Mouse (Mus musculus) limb, embryonic 10.5 days (tissue): ENCODE measurements at regions not wholly inside any gene's neighbourhood (a gene's known extent, or its start where the extent isn't known, plus 50 kb on each side); places are given as distances from the start of the nearest gene placed in this dataset.

Experiments
- DNase-seq: peaks from one replicate; pipeline ENCODE4 v3.0.0-alpha.2; 2017; ENCODE audit warnings: low spot score
- H3K27ac ChIP-seq: fragments of 300-500 bp; sonication (generic); 2 replicates; pipeline ENCODE4 v1.5.1; 2016; ENCODE audit warnings: mild to moderate bottlenecking
- H3K27me3 ChIP-seq: fragments of 300-500 bp; sonication (generic); 2 replicates; pipeline ENCODE4 v1.6.1; 2016; ENCODE audit warnings: low read depth, mild to moderate bottlenecking; ENCODE audit not compliant: poor library complexity, severe bottlenecking
- H3K36me3 ChIP-seq: fragments of 300-500 bp; sonication (generic); 2 replicates; pipeline ENCODE4 v1.6.1; 2016; ENCODE audit warnings: mild to moderate bottlenecking, moderate library complexity
- H3K4me1 ChIP-seq: fragments of 300-500 bp; sonication (generic); 2 replicates; pipeline ENCODE4 v1.6.1; 2016
- H3K4me3 ChIP-seq: fragments of 300-500 bp; sonication (generic); 2 replicates; pipeline ENCODE4 v1.5.1; 2016; ENCODE audit warnings: mild to moderate bottlenecking, moderate library complexity
- H3K9me3 ChIP-seq: fragments of 300-500 bp; sonication (generic); replicated peaks from 2 replicates; pipeline ENCODE4 v1.6.1; 2016; ENCODE audit warnings: mild to moderate bottlenecking
- WGBS: fragments of 180-500 bp; shearing (Covaris S2); methylation state at CpG from one replicate; pipeline ENCODE4 v1.1.7; 2016; 5-methylcytosine and 5-hydroxymethylcytosine counted together

DNA sequence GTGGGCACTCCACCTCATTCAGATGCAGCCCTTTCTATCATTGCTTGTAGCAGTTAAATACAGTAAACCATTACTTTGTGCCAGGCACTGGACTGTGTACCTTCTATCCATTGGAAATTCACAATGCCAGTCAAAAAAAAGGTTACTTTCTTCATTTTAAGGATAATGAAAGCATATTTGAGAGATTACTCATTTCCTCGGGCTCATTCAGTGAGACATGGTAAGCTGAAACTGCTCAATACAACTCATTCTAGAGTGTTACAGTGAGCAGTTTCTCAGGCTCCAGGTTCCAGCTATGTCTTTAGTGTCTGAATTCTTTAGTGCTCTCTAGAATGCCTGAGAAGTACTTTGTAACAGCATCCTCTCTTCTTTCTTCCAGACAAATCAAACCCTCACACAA is 249.7 kb upstream of the Gm10192 start:
- Histone ChIP-seq H3K27me3 (no peaks in the 10 kb centered on the region), H3K4me1 (no peaks in the 10 kb centered on the region), H3K36me3 (no peaks in the 10 kb centered on the region), H3K27ac (no peak overlapping the region), H3K4me3 (no peak overlapping the region), H3K9me3 (no peaks in the 10 kb centered on the region)
- 77% methylated on average over 1 of the region's 1 CpGs for WGBS
- DNase-seq: no peak

- no peak for DNase-seq
- Histone ChIP-seq H3K27ac (no peak overlapping the region), H3K36me3 (no peaks in the 10 kb centered on the region), H3K4me1 (no peaks in the 10 kb centered on the region), H3K27me3 (no peaks in the 10 kb centered on the region), H3K4me3 (no peak overlapping the region), H3K9me3 (no peaks in the 10 kb centered on the region)
- 75% methylated on average over 1 of the region's 1 CpGs for WGBS
Observed at GRCm38 (mm10) chr4:97432094-97432493, 249.1 kb upstream of the Gm10192 start.

DNA sequence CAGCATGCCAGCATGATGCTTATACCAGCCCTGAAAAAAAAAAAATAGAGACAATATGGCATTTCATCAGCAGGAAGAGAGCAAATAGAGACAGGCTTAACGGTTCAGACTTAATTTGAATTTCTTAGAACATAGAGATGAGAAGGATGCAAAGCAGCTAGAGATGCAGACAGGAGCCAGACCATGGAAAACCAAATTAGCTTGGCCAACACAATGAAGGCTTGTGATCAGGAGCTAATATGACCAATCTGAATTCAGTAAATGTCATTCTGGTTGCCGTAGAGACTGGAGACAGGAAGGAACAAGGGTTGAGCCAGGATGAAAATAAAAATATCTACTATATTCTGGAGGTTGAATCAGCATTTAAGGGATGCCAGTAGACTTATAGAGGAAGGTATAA is 248.3 kb upstream of the Gm10192 start:
- no peak for DNase-seq
- 86% methylated on average over 2 of the region's 2 CpGs for WGBS

GRCm38 (mm10) chr4:97419845-97420244 is 236.9 kb upstream of the Gm10192 start:
- no peak for DNase-seq
- Histone ChIP-seq H3K9me3 (no peaks in the 10 kb centered on the region), H3K4me1 (no peaks in the 10 kb centered on the region), H3K27me3 (no peaks in the 10 kb centered on the region), H3K4me3 (no peak overlapping the region), H3K27ac (no peak overlapping the region), H3K36me3 (no peaks in the 10 kb centered on the region)
- 92% methylated on average over 1 of the region's 1 CpGs for WGBS

More for the DNA sequence above, 248.3 kb upstream of the Gm10192 start:
- H3K9me3 ChIP-seq: no peaks in the 10 kb centered on the region
- H3K36me3 ChIP-seq: no peaks in the 10 kb centered on the region
- no peaks in the 10 kb centered on the region for H3K27me3 ChIP-seq
- no peaks in the 10 kb centered on the region for H3K4me1 ChIP-seq
- H3K27ac ChIP-seq: no peak overlapping the region
- H3K4me3 ChIP-seq: no peak overlapping the region

- no peak overlapping the region for H3K4me3 ChIP-seq
- no peak for DNase-seq
- 55% methylated on average over 5 of the region's 5 CpGs for WGBS
Observed at GRCm38 (mm10) chr4:97418616-97419015, 235.7 kb upstream of the Gm10192 start.

GRCm38 (mm10) chr4:97417943-97418342 is 235.0 kb upstream of the Gm10192 start:
- Histone ChIP-seq H3K4me3 (no peak overlapping the region), H3K27ac (no peak overlapping the region), H3K27me3 (no peaks in the 10 kb centered on the region), H3K4me1 (no peaks in the 10 kb centered on the region), H3K36me3 (no peaks in the 10 kb centered on the region), H3K9me3 (no peaks in the 10 kb centered on the region)
- DNase-seq: no peak

More at GRCm38 (mm10) chr4:97418616-97419015, 235.7 kb upstream of the Gm10192 start:
- Histone ChIP-seq H3K27me3 (no peaks in the 10 kb centered on the region), H3K36me3 (no peaks in the 10 kb centered on the region), H3K4me1 (no peaks in the 10 kb centered on the region), H3K9me3 (no peaks in the 10 kb centered on the region), H3K27ac (no peak overlapping the region)

- no peak for DNase-seq
- no peak overlapping the region for H3K27ac ChIP-seq
- no peaks in the 10 kb centered on the region for H3K9me3 ChIP-seq
- H3K4me1 ChIP-seq: no peaks in the 10 kb centered on the region
- H3K4me3 ChIP-seq: no peak overlapping the region
- H3K36me3 ChIP-seq: no peaks in the 10 kb centered on the region
- 86% methylated on average over 7 of the region's 7 CpGs for WGBS
- no peaks in the 10 kb centered on the region for H3K27me3 ChIP-seq
Observed at GRCm38 (mm10) chr4:97408633-97409296, 225.8 kb upstream of the Gm10192 start.

GRCm38 (mm10) chr4:97394697-97395280 is 211.8 kb upstream of the Gm10192 start:
- WGBS: 88% methylated on average over 3 of the region's 3 CpGs
- DNase-seq: no peak
- Histone ChIP-seq H3K4me3 (no peak overlapping the region), H3K4me1 (no peaks in the 10 kb centered on the region), H3K9me3 (no peaks in the 10 kb centered on the region), H3K27me3 (no peaks in the 10 kb centered on the region), H3K27ac (no peak overlapping the region), H3K36me3 (no peaks in the 10 kb centered on the region)

DNA sequence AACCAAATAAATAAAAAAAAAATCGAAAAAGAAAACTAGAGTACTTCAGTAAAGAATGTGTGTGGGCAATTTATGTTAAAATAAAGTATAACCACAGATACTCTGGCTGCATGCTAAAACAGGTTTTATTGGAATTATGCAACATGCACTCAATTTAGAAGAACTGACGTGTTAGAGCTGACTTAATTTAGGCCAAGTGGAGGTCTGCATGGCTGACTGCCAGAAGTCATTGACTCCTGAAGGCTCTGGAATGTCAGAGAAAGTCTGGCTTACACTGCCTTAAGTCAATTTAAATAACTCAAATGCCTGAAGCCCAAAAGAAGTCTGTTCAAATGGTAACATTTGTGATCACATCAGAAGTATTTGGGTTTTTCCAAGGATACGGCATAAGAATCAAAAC is 198.1 kb upstream of the Gm10192 start:
- H3K36me3 ChIP-seq: no peaks in the 10 kb centered on the region
- H3K4me3 ChIP-seq: no peak overlapping the region
- WGBS: 79% methylated on average over 3 of the region's 3 CpGs
- no peaks in the 10 kb centered on the region for H3K27me3 ChIP-seq
- H3K9me3 ChIP-seq: no peaks in the 10 kb centered on the region
- no peak overlapping the region for H3K27ac ChIP-seq
- DNase-seq: no peak
- no peaks in the 10 kb centered on the region for H3K4me1 ChIP-seq

DNA sequence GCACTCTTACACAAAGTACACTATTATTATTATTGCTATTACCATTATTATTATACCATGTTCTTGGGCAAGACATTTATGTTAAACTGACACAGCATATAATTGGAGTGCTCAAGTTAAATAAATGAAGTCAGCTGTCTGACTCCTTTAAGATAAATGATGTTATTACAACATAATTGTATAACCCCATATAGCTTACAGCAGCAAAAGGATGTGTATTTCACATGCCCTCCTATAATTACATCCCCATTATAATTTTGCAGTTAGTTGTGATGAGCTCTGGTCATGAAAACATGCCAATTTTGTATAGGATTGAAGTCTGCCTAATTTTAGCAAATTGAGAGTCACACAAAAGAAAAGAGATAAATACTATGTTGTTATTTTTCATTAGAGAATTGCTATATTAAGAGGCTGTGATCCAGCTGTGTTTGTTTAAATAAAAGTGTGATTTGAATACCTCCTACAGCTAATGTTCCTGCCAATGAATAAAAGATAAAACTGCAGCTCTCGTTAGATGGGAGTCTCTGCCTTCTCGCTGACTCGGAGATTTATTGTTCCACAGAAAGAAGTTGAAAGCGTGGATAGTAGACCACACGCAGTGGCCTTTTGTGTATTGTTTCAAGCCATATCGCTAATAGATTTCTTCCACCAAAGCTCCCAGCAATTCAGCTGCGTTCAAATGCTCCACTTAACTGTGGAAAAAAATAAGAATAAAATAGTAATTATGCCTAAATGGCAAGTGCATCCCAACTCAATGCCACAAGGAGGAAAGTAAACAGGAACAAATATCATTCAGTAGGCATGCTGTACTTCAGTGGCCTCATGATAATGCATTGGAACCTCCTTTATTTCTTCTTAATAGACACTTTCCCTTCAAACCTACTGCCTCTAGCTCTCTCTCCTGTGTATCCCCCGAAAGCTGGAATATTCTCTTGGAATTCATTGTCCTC is 194.9 kb upstream of the Gm10192 start:
- Histone ChIP-seq H3K27ac (no peak overlapping the region), H3K9me3 (no peaks in the 10 kb centered on the region), H3K4me3 (no peak overlapping the region), H3K4me1 (no peaks in the 10 kb centered on the region), H3K36me3 (no peaks in the 10 kb centered on the region), H3K27me3 (no peaks in the 10 kb centered on the region)
- whole genome bisulfite sequencing: 84% methylated on average over 8 of the region's 8 CpGs
- DNase-seq: no peak

GRCm38 (mm10) chr4:97360473-97360872 is 177.5 kb upstream of the Gm10192 start:
- Histone ChIP-seq H3K4me1 (no peaks in the 10 kb centered on the region), H3K9me3 (no peaks in the 10 kb centered on the region), H3K4me3 (no peak overlapping the region), H3K27me3 (no peaks in the 10 kb centered on the region), H3K36me3 (no peaks in the 10 kb centered on the region), H3K27ac (no peak overlapping the region)
- 93% methylated on average over 2 of the region's 2 CpGs for WGBS
- DNase-seq: no peak

GRCm38 (mm10) chr4:97357958-97358357 is 175.0 kb upstream of the Gm10192 start:
- WGBS: 94% methylated on average over 1 of the region's 1 CpGs
- Histone ChIP-seq H3K9me3 (no peaks in the 10 kb centered on the region), H3K36me3 (no peaks in the 10 kb centered on the region), H3K4me3 (no peak overlapping the region), H3K27me3 (no peaks in the 10 kb centered on the region), H3K4me1 (no peaks in the 10 kb centered on the region), H3K27ac (no peak overlapping the region)
- no peak for DNase-seq

DNA sequence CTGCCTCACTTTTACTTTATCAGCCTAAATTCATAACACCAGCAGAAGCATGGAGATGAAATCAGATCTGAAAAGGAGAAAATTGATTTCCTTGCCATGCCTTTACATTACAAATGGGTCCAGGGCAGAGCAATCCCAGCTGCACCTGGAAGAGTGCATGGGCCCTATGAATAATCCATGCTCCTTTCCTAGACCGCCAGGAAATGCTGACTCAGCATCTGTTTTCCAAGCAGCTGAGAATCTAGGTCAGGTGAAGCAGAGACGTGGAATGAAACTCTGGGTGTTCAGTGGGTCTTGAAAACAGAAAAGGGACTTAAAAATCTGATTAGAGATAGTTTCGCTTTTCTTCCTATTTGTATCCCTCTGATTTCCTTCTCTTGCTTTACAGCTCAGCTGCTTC is 163.8 kb upstream of the Gm10192 start:
- no peak overlapping the region for H3K27ac ChIP-seq
- WGBS: 74% methylated on average over 3 of the region's 3 CpGs
- no peak overlapping the region for H3K4me3 ChIP-seq
- no peaks in the 10 kb centered on the region for H3K27me3 ChIP-seq
- DNase-seq: no peak
- peaks cover 11% of the 10 kb centered on the region for H3K4me1 ChIP-seq
- H3K9me3 ChIP-seq: no peaks in the 10 kb centered on the region
- no peaks in the 10 kb centered on the region for H3K36me3 ChIP-seq
